Mouse (Mus musculus): ENCODE data around the gene Cldn34b1.
"Not testable (repeated sequence)": the region's sequence is repeated elsewhere in the genome, so short reads cannot be mapped to it uniquely, and the experiment has no call there.

The Cldn34b1 gene

GRCm38 (mm10) chrX:154890167-154890566 is at the start of gene Cldn34b1:
TSS of gene Cldn34b1 (minus strand) at chrX:154890267.
- not testable (repeated sequence) for DNase-seq

GRCm38 (mm10) chrX:154935887-154936286 is 45.8 kb upstream of the Cldn34b1 start, which contains the start of gene Magea6:
TSS of gene Magea6 (minus strand) at chrX:154935987.
- DNase-seq, result not testable (repeated sequence)

Measured in kidney, adult 8-10 months (tissue).